Mouse (Mus musculus) liver, postnatal 0 days (tissue): ENCODE data around the gene Tle4.
A peak's percentile ranks its signal among the peaks of the same experiment; 100 is the strongest.

Experiments
- CTCF ChIP-seq: sonication (generic); IDR thresholded peaks from 2 replicates; pipeline ENCODE4 v1.5.1; 2016; ENCODE audit warnings: antibody characterized with exemption, low read depth
- EP300 ChIP-seq: IDR thresholded peaks from 2 replicates; pipeline ENCODE4 v1.6.1; 2016; ENCODE audit warnings: antibody characterized with exemption, low read depth, mild to moderate bottlenecking

DNA sequence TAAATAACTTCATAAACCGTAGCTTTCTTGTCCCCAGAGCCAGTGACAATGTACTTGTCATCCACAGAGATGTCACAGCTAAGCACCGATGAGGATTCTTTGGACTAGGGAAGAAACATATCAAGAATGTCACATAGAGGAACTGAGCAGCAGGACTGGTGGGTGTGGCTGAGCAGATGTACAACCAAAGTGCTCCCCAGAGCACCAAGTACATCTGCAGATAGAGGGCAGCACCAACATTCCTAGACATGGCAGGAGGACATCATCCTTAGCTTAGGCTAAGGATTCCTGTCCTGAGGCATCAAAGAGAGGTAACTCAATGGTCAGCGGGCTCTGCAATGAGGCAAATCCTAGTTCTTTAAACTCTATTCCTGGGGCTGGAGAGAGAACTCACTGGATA, 148.1 kb downstream of the Tle4 start:
- no peak for TF ChIP-seq EP300
- TF ChIP-seq CTCF: peak; percentile 64
